Mouse (Mus musculus) activated CD4-positive, CD25-positive, alpha-beta regulatory T cell, adult 4 months (primary cell): ENCODE measurements around the gene Ubash3a. TPM values are rescaled to one million over a fixed set of nuclear protein-coding genes. Genes with fewer than 3 reads are reported as not detected.

Source experiments
- ATAC-seq: one replicate; pipeline ENCODE4 v1.8.0; 2017
- polyA plus RNA-seq, 2 experiments: library from polyadenylated mRNA; unstranded; fragments of 100-300 nt; shearing (Covaris generic); gene quantifications; one replicate each; pipeline ENCODE4 v1.2.1; 2017

Gene Ubash3a
- polyA plus RNA-seq, 2 experiments from 2014 or later = 235 to 244 TPM

GRCm38 (mm10) chr17:31281830-31282686 is 74.4 kb downstream of the Ubash3a start:
- ATAC-seq = no peak

GRCm38 (mm10) chr17:31282687-31283053 is 75.0 kb downstream of the Ubash3a start:
- ATAC-seq = no peak

GRCm38 (mm10) chr17:31285867-31286266 is 78.2 kb downstream of the Ubash3a start:
- no peak for ATAC-seq

- ATAC-seq = no peak
These were observed 78.8 kb downstream of the Ubash3a start, which contains the start of gene Slc37a1 for GRCm38 (mm10) chr17:31286492-31286891. Gene Slc37a1 (plus strand): TSS chr17:31286792.

GRCm38 (mm10) chr17:31287216-31287615 is 79.5 kb downstream of the Ubash3a start:
- no peak for ATAC-seq

GRCm38 (mm10) chr17:31288999-31289726 is 81.5 kb downstream of the Ubash3a start:
- ATAC-seq = no peak

- no peak for ATAC-seq
These were observed 82.6 kb downstream of the Ubash3a start for GRCm38 (mm10) chr17:31290311-31290710.

GRCm38 (mm10) chr17:31290859-31291258 is 83.2 kb downstream of the Ubash3a start:
- ATAC-seq = no peak

- no peak for ATAC-seq
These were observed 86.9 kb downstream of the Ubash3a start for GRCm38 (mm10) chr17:31294363-31295214.

- peak; percentile 67 for ATAC-seq
These were observed 87.7 kb downstream of the Ubash3a start for GRCm38 (mm10) chr17:31295215-31295891.

GRCm38 (mm10) chr17:31295892-31296781 is 88.5 kb downstream of the Ubash3a start:
- peak; percentile 67 for ATAC-seq

Other genes starting within 250 kb of the Ubash3a start
- gene Abcg1, start 150.2 kb upstream of the Ubash3a start, polyA plus RNA-seq = 100 to 1,000 TPM; 104 to 116 TPM
- gene Tff3, start 78.2 kb upstream of the Ubash3a start, polyA plus RNA-seq = not detected
- gene Tff2, start 63.6 kb upstream of the Ubash3a start, polyA plus RNA-seq = not detected
- under 1 TPM in 1 of 2 experiments, not detected in 1; 0.89 TPM for gene Tff1, start 42.6 kb upstream of the Ubash3a start, polyA plus RNA-seq
- 1 to 10 TPM; 1.5 to 2.1 TPM for gene Tmprss3, start 8.9 kb upstream of the Ubash3a start, polyA plus RNA-seq
- gene Rsph1, start 69.5 kb downstream of the Ubash3a start, polyA plus RNA-seq = 1 to 10 TPM in 1 of 2 experiments, under 1 TPM in 1; 0.86 to 2.7 TPM
- 10 to 100 TPM; 20.5 to 26.2 TPM for gene Slc37a1, start 78.9 kb downstream of the Ubash3a start, polyA plus RNA-seq
- 1 to 10 TPM in 1 of 2 experiments, not detected in 1; 1.4 TPM for gene Pde9a, start 178.3 kb downstream of the Ubash3a start, polyA plus RNA-seq